Mouse (Mus musculus) myocyte (in vitro differentiated cells): ENCODE data around the gene Hpca. TPM values are rescaled to one million over a fixed set of nuclear protein-coding genes. Genes with fewer than 3 reads are reported as not detected.

Experiments used
- H3K27me3 ChIP-seq: one replicate; pipeline ENCODE4 v1.6.1; 2011; ENCODE audit not compliant: control insufficient read depth, insufficient read depth, insufficient read length
- H3K36me3 ChIP-seq: one replicate; pipeline ENCODE4 v1.6.1; 2011; ENCODE audit not compliant: control insufficient read depth, insufficient read depth
- H3K4me2 ChIP-seq: one replicate; pipeline ENCODE4 v1.6.1; 2011; ENCODE audit warnings: low read depth, control low read depth
- H3K4me3 ChIP-seq: one replicate; pipeline ENCODE4 v1.5.1; 2011; ENCODE audit warnings: mild to moderate bottlenecking, control low read depth, moderate library complexity
- H3K79me2 ChIP-seq: one replicate; pipeline ENCODE4 v1.6.1; 2011; ENCODE audit not compliant: control insufficient read depth, insufficient read depth
- H3ac ChIP-seq: one replicate; pipeline ENCODE4 v1.6.1; 2011; ENCODE audit not compliant: control insufficient read depth, insufficient read length
- CEBPB ChIP-seq: IDR thresholded peaks from 2 replicates; pipeline ENCODE4 v1.6.1; 2011; ENCODE audit warnings: mild to moderate bottlenecking, moderate library complexity; ENCODE audit not compliant: poor library complexity, insufficient read depth, severe bottlenecking
- E2F4 ChIP-seq: IDR thresholded peaks from one replicate; pipeline ENCODE4 v1.6.1; 2011; ENCODE audit warnings: mild to moderate bottlenecking, control low read depth, moderate library complexity; ENCODE audit not compliant: insufficient read depth
- MAX ChIP-seq: IDR thresholded peaks from one replicate; pipeline ENCODE4 v1.6.1; 2011; ENCODE audit warnings: low read depth, mild to moderate bottlenecking, control low read depth
- MYOD1 ChIP-seq, 3 experiments: IDR thresholded peaks; one replicate each; pipeline ENCODE4 v1.6.1; 2011; ENCODE audit warnings: control low read depth in 2 of 3, low read depth in 2 of 3, mild to moderate bottlenecking in 2 of 3, moderate library complexity in 1 of 3; ENCODE audit not compliant: insufficient read length in 2 of 3, control insufficient read depth in 1 of 3
- MYOG ChIP-seq, 3 experiments: IDR thresholded peaks; one replicate each; pipeline ENCODE4 v1.6.1; 2011; ENCODE audit warnings: control low read depth in 2 of 3, low read depth in 2 of 3, mild to moderate bottlenecking in 2 of 3; ENCODE audit not compliant: insufficient read length in 2 of 3, control insufficient read depth in 1 of 3, insufficient read depth in 1 of 3
- POLR2A ChIP-seq: IDR thresholded peaks from one replicate; pipeline ENCODE4 v1.6.1; 2011; ENCODE audit warnings: low read depth, mild to moderate bottlenecking, control low read depth, moderate library complexity; ENCODE audit not compliant: insufficient read length
- POLR2AphosphoS2 ChIP-seq: IDR thresholded peaks from one replicate; pipeline ENCODE4 v1.6.1; 2011; ENCODE audit warnings: low read depth, control low read depth; ENCODE audit not compliant: insufficient read length
- REST ChIP-seq: IDR thresholded peaks from one replicate; pipeline ENCODE4 v1.6.1; 2011; ENCODE audit warnings: mild to moderate bottlenecking, control low read depth, moderate library complexity; ENCODE audit not compliant: insufficient read depth, insufficient read length
- SRF ChIP-seq: IDR thresholded peaks from one replicate; pipeline ENCODE4 v1.6.1; 2011; ENCODE audit warnings: low read depth; ENCODE audit not compliant: control insufficient read depth, insufficient read length
- TCF12 ChIP-seq: IDR thresholded peaks from one replicate; pipeline ENCODE4 v1.6.1; 2011; ENCODE audit warnings: mild to moderate bottlenecking, control low read depth; ENCODE audit not compliant: poor library complexity, insufficient read depth, severe bottlenecking
- TCF3 ChIP-seq: IDR thresholded peaks from one replicate; pipeline ENCODE4 v1.6.1; 2011; ENCODE audit warnings: low read depth, control low read depth; ENCODE audit not compliant: insufficient read length
- USF1 ChIP-seq: IDR thresholded peaks from one replicate; pipeline ENCODE4 v1.6.1; 2011; ENCODE audit warnings: low read depth, mild to moderate bottlenecking, control low read depth, moderate library complexity
- polyA plus RNA-seq: library from polyadenylated mRNA; unstranded; fragments of >200 nt; fragmentation: generic; extraction: Trizol; gene quantifications from one replicate; pipeline ENCODE4 v1.2.1, GENCODE M21; 2012; ENCODE audit warnings: missing spikeins

Hpca gene
- polyA plus RNA-seq, result 0.12 TPM

GRCm38 (mm10) chr4:129121569-129122086 lies at the start of gene Hpca:
Gene Hpca (minus strand): TSS chr4:129122036.
- Histone ChIP-seq H3ac (no peak within 1 kb of the TSS), H3K79me2 (no peaks in the 10 kb centered on the region), H3K27me3 (peaks cover 59% of the 10 kb centered on the region), H3K4me2 (no peak within 1 kb of the TSS), H3K36me3 (no peaks in the 10 kb centered on the region), H3K4me3 (no peak within 1 kb of the TSS)
- TF ChIP-seq E2F4 (no peak), REST (no peak), USF1 (no peak), TCF12 (no peak), SRF (no peak), TCF3 (no peak), CEBPB (no peak), MYOD1 (IDR thresholded peaks at IDR 0.05; ENCODE audit: control insufficient read depth in 1 of 3, insufficient read length in 2 of 3, low read depth in 2 of 3) (no peak), POLR2AphosphoS2 (no peak), MAX (no peak), POLR2A (no peak), MYOG (IDR thresholded peaks at IDR 0.05; ENCODE audit: control insufficient read depth in 1 of 3, insufficient read depth in 1 of 3, insufficient read length in 2 of 3, low read depth in 2 of 3) (no peak)

- peaks cover 19% of the 10 kb centered on the region for H3K36me3 ChIP-seq
Measured at GRCm38 (mm10) chr4:129161581-129162255, 39.9 kb upstream of the Hpca start.

GRCm38 (mm10) chr4:129161076-129161475 lies 39.2 kb upstream of the Hpca start:
- Histone ChIP-seq H3K4me2 (no peak overlapping the region), H3ac (no peak overlapping the region), H3K4me3 (no peak overlapping the region), H3K27me3 (no peaks in the 10 kb centered on the region), H3K36me3 (peaks cover 22% of the 10 kb centered on the region), H3K79me2 (no peaks in the 10 kb centered on the region)
- TF ChIP-seq TCF12 (no peak), USF1 (no peak), POLR2AphosphoS2 (no peak), MYOD1 (IDR thresholded peaks at IDR 0.05; ENCODE audit: control insufficient read depth in 1 of 3, insufficient read length in 2 of 3, low read depth in 2 of 3) (no peak), TCF3 (no peak), E2F4 (no peak), POLR2A (no peak), SRF (no peak)

More at GRCm38 (mm10) chr4:129161581-129162255, 39.9 kb upstream of the Hpca start:
- no peaks in the 10 kb centered on the region for H3K27me3 ChIP-seq
- no peak overlapping the region for H3K4me3 ChIP-seq
- no peak overlapping the region for H3ac ChIP-seq
- H3K4me2 ChIP-seq, result no peak overlapping the region
- H3K79me2 ChIP-seq, result no peaks in the 10 kb centered on the region
- TF ChIP-seq USF1, result no peak
- TF ChIP-seq MYOG (IDR thresholded peaks at IDR 0.05; ENCODE audit: control insufficient read depth in 1 of 3, insufficient read depth in 1 of 3, insufficient read length in 2 of 3, low read depth in 2 of 3), result no peak
- TF ChIP-seq TCF12, result no peak
- no peak for TF ChIP-seq E2F4
- no peak for TF ChIP-seq CEBPB
- TF ChIP-seq MYOD1 (IDR thresholded peaks at IDR 0.05; ENCODE audit: control insufficient read depth in 1 of 3, insufficient read length in 2 of 3, low read depth in 2 of 3), result no peak
- no peak for TF ChIP-seq MAX
- no peak for TF ChIP-seq SRF
- no peak for TF ChIP-seq TCF3
- no peak for TF ChIP-seq POLR2A
- TF ChIP-seq REST, result no peak

GRCm38 (mm10) chr4:129158549-129158948 lies 36.7 kb upstream of the Hpca start:
- peaks cover 20% of the 10 kb centered on the region for H3K36me3 ChIP-seq
- no peak for TF ChIP-seq TCF3
- TF ChIP-seq TCF12, result no peak
- no peak for TF ChIP-seq MYOG (IDR thresholded peaks at IDR 0.05; ENCODE audit: control insufficient read depth in 1 of 3, insufficient read depth in 1 of 3, insufficient read length in 2 of 3, low read depth in 2 of 3)
- TF ChIP-seq MAX, result no peak
- TF ChIP-seq MYOD1 (IDR thresholded peaks at IDR 0.05; ENCODE audit: control insufficient read depth in 1 of 3, insufficient read length in 2 of 3, low read depth in 2 of 3), result no peak
- TF ChIP-seq REST, result no peak
- no peak for TF ChIP-seq POLR2AphosphoS2
- TF ChIP-seq SRF, result no peak
- TF ChIP-seq E2F4, result no peak
- TF ChIP-seq POLR2A, result no peak
- no peak for TF ChIP-seq USF1
- TF ChIP-seq CEBPB, result no peak

More at GRCm38 (mm10) chr4:129158549-129158948, 36.7 kb upstream of the Hpca start:
- H3K4me3 ChIP-seq, result no peak overlapping the region
- H3K27me3 ChIP-seq, result no peaks in the 10 kb centered on the region
- H3K79me2 ChIP-seq, result no peaks in the 10 kb centered on the region
- no peak overlapping the region for H3K4me2 ChIP-seq
- no peak overlapping the region for H3ac ChIP-seq
